Mouse (Mus musculus) induced T-regulatory cell, adult 2 months (primary cell): ENCODE results near the gene Cntnap5b.

ENCODE experiments used
- DNase-seq: peaks from one replicate; pipeline ENCODE4 v3.0.0-alpha.2; 2012; ENCODE audit warnings: low read depth

The Cntnap5b gene

DNA sequence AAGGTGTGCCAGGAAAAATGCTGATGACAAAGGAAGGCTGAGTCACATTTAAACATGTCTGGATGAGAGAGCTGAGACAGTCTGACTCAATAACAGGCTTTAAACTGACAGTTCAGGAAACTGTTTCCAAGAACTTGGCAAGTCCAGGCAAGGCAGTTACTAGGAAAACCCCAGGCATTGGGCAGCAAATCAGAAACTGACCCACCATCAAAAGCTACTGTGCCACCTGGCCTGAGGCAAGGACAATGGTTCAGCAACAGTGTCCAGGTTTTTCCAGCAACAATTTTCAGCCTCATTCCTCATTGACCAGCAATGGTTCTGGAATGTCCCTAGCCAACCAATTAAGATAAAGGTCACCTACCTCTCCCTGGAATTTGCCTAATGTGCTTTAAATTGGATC lies 399.0 kb downstream of the Cntnap5b start:
- no peak for DNase-seq

DNA sequence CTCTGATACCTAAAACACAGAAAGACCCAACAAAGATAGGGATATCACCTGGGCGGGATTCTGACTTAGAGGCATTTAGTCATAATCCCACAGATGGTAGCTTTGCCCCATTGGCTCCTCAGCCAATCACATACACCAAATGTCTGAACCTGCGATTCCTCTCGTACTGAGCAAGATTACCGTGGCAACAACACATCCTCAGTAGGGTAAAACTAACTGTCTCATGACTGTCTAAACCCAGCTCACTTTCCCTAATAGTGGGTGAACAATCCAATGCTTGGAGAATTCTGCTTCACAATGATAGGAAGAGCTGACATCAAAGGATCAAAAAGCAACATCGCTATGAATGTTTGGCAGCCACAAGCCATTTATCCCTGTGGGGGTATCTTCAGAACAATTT lies 407.5 kb downstream of the Cntnap5b start:
- peak; percentile 93 for DNase-seq

DNA sequence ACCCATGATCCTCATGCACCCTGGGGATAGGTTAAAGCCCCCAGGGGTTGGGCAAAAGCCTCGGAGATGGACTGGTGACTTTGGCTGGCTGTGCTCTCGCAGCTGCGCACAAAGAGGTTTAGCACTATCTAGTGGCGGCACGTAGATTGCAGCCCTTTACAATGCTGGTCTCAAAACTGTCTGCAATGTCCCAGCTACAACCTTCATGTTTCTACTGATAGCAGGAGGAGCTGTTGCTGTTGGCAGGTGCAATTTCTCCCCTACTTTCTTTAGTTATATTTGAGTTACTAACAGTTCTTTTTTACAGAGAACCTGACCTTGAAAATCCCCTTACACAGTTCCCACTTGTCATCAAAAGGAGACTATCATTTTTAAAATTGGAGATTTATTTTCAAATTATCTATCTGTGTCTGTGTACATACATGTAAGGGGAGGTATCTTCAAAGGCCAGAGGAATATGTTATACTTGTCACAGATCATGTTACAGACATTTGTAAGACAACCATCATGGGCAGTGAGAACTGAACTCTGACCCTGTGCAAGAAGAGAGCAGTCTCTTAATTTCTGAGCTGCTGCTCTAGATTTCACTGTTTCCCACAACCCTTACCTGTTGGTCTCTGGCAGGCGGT lies 459.5 kb downstream of the Cntnap5b start:
- no peak for DNase-seq

DNA sequence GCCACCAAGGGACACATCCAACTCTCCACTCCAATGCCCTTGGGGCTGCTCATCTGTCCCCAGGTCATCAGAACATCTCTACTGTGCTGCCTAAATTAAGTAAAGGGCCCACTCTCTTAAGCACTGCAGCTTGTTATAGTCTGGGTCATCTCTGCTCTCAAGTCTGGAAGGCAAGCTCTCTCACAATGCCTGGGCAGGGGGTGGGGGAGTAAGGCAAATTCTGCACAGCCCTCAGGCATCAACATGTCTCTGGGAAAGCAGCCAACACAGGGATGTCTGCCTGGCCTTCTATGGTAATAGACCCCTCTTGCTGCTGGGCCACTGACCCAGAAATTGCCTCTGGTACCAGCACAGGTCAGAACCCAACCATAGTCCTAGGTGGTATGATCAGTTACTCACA lies 479.4 kb downstream of the Cntnap5b start:
- DNase-seq: no peak

DNA sequence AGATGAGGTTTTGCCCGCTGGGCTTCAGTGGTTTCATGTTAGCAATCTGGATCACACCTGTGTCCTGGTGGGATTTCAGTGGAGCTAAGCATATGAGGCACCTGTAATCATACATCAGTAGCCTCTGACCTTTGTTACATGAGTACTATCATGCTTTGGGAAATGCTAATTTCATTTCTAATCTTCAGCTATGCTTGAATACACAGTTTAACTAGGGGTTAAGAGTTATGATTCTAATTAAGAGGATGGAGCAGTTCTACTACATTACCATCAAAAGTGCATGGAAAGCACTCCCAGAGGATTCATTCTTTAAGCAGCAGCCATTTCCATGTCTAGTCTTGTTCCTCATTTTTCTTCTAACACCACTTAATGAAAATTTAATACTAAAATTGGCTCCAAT lies 538.1 kb downstream of the Cntnap5b start:
- no peak for DNase-seq

DNA sequence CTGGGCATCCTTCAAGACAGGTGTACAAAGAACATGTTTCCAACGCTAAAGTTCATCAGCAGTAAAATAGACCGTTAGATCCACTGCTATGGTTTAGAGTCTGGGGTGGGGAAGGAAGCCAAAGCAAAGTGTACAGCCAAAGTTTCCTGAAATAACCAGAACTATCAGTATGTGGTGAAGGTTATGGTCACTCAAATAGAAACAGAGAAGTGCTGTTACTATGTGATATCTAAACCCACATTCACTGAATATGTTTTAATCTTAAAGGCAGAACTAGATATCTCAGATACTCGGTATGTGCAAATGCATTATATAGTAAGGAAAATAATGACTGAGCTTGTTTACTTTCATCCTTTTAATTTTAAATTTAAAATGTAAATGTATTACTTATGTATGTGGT lies 558.5 kb downstream of the Cntnap5b start:
- no peak for DNase-seq

DNA sequence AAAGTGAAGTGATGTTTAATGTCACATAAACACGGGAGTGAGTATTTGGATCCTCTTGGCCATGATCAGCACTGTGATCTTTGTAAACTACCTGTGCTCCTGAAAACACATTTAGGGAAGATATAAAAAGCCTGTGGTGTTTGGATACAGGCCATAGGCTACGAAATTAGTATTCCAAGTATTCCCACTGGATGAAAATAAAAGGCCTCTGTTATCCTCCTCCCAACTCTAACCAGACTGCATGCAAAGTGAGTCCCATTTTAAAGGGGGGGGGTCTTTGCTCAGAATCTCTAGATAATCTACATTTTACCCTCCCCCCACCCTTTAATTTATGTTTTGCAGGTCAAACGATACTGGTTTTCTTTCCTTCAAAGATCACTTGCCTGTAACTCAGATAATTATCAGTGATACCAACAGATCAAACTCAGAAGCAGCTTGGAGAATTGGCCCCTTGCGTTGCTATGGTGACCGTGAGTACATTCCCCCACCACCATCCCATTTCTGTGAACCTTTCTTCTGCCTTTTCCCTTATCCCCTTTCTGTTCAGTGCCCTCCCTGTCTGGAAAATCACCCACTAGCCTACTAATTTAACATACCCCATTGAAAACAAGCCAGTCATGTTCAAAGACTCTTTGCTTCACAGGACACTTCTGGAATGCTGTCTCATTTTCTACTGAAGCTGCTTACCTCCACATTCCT lies 597.0 kb downstream of the Cntnap5b start:
- no peak for DNase-seq

DNA sequence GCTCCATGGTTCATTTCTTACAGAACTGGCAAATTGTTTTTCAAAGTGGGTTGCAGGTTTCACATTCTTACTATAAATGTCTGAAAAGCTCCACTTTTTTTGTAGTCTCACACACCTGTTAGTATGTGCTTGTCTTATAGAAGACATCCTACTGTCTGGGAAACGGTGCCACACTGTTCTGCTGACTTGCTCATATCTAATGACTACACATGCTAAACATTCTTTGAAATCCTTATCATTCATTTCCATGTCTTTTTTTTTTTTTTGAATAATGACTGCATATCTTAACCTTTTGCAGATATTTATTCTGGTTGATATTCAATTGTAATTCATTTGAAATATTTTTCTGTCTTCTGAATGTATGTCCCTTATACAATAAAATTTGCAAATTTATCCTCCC lies 613.7 kb downstream of the Cntnap5b start:
- DNase-seq: no peak

DNA sequence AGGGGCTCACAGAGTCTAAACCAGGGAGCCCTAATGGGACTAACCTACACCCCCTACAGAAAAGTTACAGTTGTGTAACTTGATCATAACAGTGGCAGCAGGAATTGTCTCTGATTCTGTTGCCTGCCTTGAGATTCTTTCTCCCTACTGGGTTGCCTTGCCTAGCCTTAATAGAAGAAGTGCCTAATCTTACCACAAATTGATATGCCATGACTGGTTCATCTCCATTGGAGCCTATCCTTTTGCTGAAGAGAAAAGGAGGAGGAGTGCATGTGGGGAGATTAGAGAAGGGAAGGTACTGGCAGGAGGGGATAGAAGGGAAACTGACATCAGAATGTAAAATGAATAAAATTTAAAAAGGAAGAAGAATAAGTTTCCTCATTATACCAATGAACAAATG lies 621.5 kb downstream of the Cntnap5b start:
- DNase-seq: no peak

DNA sequence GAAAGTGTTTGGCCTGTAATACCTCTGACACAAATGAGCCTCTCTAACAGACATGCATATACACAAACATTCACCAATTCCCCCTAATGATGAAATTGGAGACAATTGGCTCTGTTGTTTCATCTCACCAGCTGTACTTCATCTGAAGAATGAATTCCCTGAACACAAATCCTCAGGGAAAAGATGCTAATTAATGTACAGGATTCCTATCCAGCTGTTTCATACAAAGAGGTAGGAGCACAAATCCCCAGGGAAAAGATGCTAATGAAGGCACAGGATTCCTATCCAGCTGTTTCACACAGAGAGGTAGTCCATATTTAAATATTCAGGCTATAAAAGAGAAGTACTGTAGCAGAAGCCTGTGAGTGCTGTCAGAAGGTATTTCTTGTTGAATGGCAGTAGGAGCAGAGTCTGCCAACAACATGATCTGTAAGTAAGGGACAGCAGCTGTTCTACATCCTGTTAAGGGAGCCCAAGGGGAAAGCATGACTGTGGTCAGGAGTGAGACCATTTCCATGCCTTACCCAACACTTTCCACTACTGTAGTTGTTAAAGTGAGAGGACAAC lies 644.2 kb downstream of the Cntnap5b start:
- no peak for DNase-seq

DNA sequence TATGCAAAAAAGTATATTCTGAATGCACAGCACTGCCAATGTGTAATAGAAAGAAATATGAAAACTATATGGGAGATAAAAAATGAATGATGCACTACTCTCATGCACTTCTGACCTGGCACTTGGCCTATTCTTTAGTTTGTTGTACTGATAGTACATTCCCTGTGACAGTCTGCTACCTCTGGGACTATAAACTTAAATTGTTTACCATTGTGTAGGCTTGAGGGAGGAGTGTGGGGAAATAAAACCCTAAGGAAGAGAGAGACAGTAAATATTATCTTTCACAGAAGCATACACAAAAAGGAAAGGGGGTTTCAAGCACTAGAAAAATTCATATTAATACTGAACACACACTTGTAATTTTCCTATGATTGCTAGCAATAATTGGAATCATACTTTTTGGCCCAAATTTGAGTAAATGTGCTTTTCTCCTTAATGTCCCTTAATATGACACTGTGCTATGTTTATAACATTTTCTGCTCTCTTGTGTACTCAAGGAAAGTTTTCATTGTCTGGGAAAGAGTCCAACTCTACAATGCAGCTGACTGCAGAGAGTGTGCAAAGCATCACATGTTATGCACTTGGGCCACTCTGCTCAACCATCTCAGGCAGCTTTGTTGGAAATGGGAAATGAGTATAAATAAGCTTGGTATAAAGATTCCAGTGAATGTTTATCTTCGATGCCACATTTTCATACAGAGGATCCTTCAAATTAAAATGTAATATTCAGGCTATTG lies 657.6 kb downstream of the Cntnap5b start:
- no peak for DNase-seq

DNA sequence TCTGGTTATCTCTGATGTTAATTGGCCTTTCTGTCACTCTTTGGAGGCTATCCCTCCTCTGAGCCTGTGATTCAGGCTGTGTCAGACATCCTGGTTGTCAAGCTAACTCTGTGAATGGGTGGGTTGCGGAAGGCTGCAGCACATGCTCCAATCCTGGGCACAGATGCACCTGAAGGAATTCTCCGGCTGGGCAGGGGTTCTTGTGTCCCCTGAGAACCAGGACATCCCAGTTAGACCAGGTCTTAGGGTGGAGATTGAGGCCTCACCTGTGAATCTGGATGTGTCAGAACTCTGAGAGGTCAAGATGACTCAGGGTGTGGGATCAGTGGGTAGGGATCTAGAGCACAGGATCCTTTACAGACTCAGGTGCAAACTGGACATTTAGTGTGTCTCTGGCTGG lies 691.3 kb downstream of the Cntnap5b start:
- no peak for DNase-seq

DNA sequence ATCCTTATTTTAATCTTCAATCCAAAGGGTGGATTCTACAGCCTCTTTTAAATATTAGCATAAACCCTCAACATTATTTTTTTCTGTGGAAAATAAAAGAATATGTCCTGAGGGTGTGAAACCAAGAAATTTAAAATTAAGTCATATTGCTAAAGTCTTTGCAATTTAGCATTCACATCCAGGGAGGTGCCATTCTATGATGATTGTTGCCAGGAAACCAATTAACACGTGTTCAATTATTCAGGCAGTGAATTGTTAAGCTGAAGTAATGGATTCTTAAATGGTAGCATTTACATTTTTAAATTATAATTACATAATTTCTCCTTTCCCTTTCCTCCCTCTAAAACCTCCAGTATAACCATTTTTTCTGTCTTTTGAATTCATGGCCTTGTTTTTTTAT lies 692.7 kb downstream of the Cntnap5b start:
- DNase-seq: no peak

DNA sequence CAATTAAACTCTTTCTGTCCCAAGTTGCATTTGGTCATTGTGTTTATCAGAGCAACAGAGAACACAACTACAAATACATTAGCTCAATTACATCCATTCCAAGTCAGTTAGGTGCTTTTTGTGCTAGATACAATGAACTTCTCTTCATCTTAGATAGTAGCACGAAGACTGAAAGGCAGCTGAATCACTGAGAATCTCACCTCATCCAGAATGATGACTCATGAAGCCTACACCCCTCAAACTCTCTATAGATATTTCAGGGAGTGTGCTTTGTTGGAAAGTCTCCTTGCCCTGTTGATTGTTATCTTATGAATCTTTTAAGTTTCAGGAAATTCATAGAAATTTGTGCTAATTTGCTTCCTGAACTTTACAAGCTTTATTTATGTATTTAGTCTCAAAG lies 695.0 kb downstream of the Cntnap5b start:
- DNase-seq: no peak

DNA sequence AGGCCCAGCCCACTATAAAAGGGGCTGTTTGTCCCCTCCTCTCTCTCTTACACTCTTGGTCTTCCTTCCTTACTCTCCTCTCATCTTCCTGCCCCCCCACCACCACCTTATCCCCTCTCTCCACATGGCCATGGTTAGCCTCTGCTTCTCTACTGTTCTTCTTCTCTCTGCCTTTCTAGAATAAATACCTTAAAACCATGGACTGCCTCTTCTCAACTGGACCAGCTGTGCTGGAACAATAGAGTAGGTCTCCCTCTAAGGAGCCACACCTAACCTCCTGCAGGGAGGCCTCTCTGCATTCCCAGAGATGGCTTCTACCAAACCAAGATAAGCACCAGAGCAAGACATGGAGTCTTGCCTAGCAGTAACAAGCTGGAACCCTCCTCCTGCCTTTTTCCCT lies 737.3 kb downstream of the Cntnap5b start:
- DNase-seq: no peak
